Mouse (Mus musculus): ENCODE data around the gene Tob1. TPM values are rescaled to one million over a fixed set of nuclear protein-coding genes. Genes with fewer than 3 reads are reported as not detected.
A peak's percentile ranks its signal among the peaks of the same experiment; 100 is the strongest.

The Tob1 gene
- polyA plus RNA-seq, 1 experiment from 2014 or later, result 28.9 TPM

GRCm38 (mm10) chr11:94244385-94244784, 33.1 kb downstream of the Tob1 start:
- H3K4me2 ChIP-seq (ENCODE audit: low read depth, low read length), result no peak overlapping the region
- WGBS, result 63% methylated on average over 9 of the region's 9 CpGs
- no peak overlapping the region for H3K9ac ChIP-seq (ENCODE audit: low read length)
- no peaks in the 10 kb centered on the region; the same call in 1 of the 2 replicates for H3K27me3 ChIP-seq (ENCODE audit: control insufficient read depth, insufficient read depth, low read depth, low read length)
- H3K4me3 ChIP-seq (ENCODE audit: low read length), result no peak overlapping the region
- H3K4me1 ChIP-seq (replicated peaks; ENCODE audit: control insufficient read depth, insufficient read depth, low read length), result peaks cover 18% of the 10 kb centered on the region
- H3K36me3 ChIP-seq (ENCODE audit: control insufficient read depth, insufficient read depth, low read length), result no peaks in the 10 kb centered on the region
- ATAC-seq (ENCODE audit: low read depth), result no peak
- H3K27ac ChIP-seq (ENCODE audit: low read length), result no peak overlapping the region
- no peaks in the 10 kb centered on the region for H3K9me3 ChIP-seq (ENCODE audit: control insufficient read depth, low read length)

GRCm38 (mm10) chr11:94245955-94246788, 34.9 kb downstream of the Tob1 start, which contains the start of gene Wfikkn2:
TSS of gene Wfikkn2 (minus strand) at chr11:94246005.
- H3K27ac ChIP-seq (ENCODE audit: low read length), result 0 out of 2 replicates have a peak within 1 kb of the TSS, but pooled peaks have one; percentile 0
- peak; percentile 48 for ATAC-seq (ENCODE audit: low read depth)
- H3K4me2 ChIP-seq (ENCODE audit: low read depth, low read length), result no peak within 1 kb of the TSS
- no peak within 1 kb of the TSS for H3K4me3 ChIP-seq (ENCODE audit: low read length)
- H3K4me1 ChIP-seq (replicated peaks; ENCODE audit: control insufficient read depth, insufficient read depth, low read length), result peaks cover 16% of the 10 kb centered on the region
- H3K9me3 ChIP-seq (ENCODE audit: control insufficient read depth, low read length), result no peaks in the 10 kb centered on the region
- no peaks in the 10 kb centered on the region for H3K36me3 ChIP-seq (ENCODE audit: control insufficient read depth, insufficient read depth, low read length)
- 53% methylated on average over 17 of the region's 17 CpGs for WGBS
- H3K9ac ChIP-seq (ENCODE audit: low read length), result no peak within 1 kb of the TSS
- H3K27me3 ChIP-seq (ENCODE audit: control insufficient read depth, insufficient read depth, low read depth, low read length), result no peaks in the 10 kb centered on the region; the same call in 1 of the 2 replicates

- H3K27ac ChIP-seq (ENCODE audit: low read length), result 0 out of 2 replicates have a peak overlapping the region, but pooled peaks have one; percentile 0
- H3K4me1 ChIP-seq (replicated peaks; ENCODE audit: control insufficient read depth, insufficient read depth, low read length), result peaks cover 16% of the 10 kb centered on the region
- 45% methylated on average over 8 of the region's 8 CpGs for WGBS
These were observed 35.5 kb downstream of the Tob1 start for GRCm38 (mm10) chr11:94246789-94247061.

GRCm38 (mm10) chr11:94253156-94253555, 41.9 kb downstream of the Tob1 start:
- Histone ChIP-seq H3K4me1 (replicated peaks; ENCODE audit: control insufficient read depth, insufficient read depth, low read length) (no peaks in the 10 kb centered on the region; the same call in 1 of the 2 replicates), H3K9me3 (ENCODE audit: control insufficient read depth, low read length) (no peaks in the 10 kb centered on the region), H3K4me2 (ENCODE audit: low read depth, low read length) (no peak overlapping the region), H3K27ac (ENCODE audit: low read length) (no peak overlapping the region), H3K4me3 (ENCODE audit: low read length) (no peak overlapping the region), H3K36me3 (ENCODE audit: control insufficient read depth, insufficient read depth, low read length) (no peaks in the 10 kb centered on the region), H3K27me3 (ENCODE audit: control insufficient read depth, insufficient read depth, low read depth, low read length) (no peaks in the 10 kb centered on the region; the same call in 1 of the 2 replicates), H3K9ac (ENCODE audit: low read length) (no peak overlapping the region)
- no peak for ATAC-seq (ENCODE audit: low read depth)
- 75% methylated on average over 9 of the region's 9 CpGs for WGBS

More at GRCm38 (mm10) chr11:94246789-94247061, 35.5 kb downstream of the Tob1 start:
- Histone ChIP-seq H3K4me2 (ENCODE audit: low read depth, low read length) (no peak overlapping the region), H3K9me3 (ENCODE audit: control insufficient read depth, low read length) (no peaks in the 10 kb centered on the region), H3K36me3 (ENCODE audit: control insufficient read depth, insufficient read depth, low read length) (no peaks in the 10 kb centered on the region), H3K9ac (ENCODE audit: low read length) (no peak overlapping the region), H3K4me3 (ENCODE audit: low read length) (no peak overlapping the region), H3K27me3 (ENCODE audit: control insufficient read depth, insufficient read depth, low read depth, low read length) (no peaks in the 10 kb centered on the region)
- no peak for ATAC-seq (ENCODE audit: low read depth)

GRCm38 (mm10) chr11:94253691-94254090, 42.4 kb downstream of the Tob1 start:
- Histone ChIP-seq H3K9ac (ENCODE audit: low read length) (no peak overlapping the region), H3K36me3 (ENCODE audit: control insufficient read depth, insufficient read depth, low read length) (no peaks in the 10 kb centered on the region), H3K9me3 (ENCODE audit: control insufficient read depth, low read length) (no peaks in the 10 kb centered on the region), H3K27ac (ENCODE audit: low read length) (no peak overlapping the region), H3K4me2 (ENCODE audit: low read depth, low read length) (no peak overlapping the region), H3K4me1 (replicated peaks; ENCODE audit: control insufficient read depth, insufficient read depth, low read length) (no peaks in the 10 kb centered on the region; the same call in 1 of the 2 replicates), H3K27me3 (ENCODE audit: control insufficient read depth, insufficient read depth, low read depth, low read length) (no peaks in the 10 kb centered on the region; the same call in 1 of the 2 replicates), H3K4me3 (ENCODE audit: low read length) (no peak overlapping the region)
- WGBS, result 76% methylated on average over 10 of the region's 10 CpGs
- no peak for ATAC-seq (ENCODE audit: low read depth)

GRCm38 (mm10) chr11:94255733-94256132, 44.5 kb downstream of the Tob1 start:
- Histone ChIP-seq H3K27me3 (ENCODE audit: control insufficient read depth, insufficient read depth, low read depth, low read length) (no peaks in the 10 kb centered on the region; the same call in 1 of the 2 replicates), H3K4me2 (ENCODE audit: low read depth, low read length) (no peak overlapping the region), H3K27ac (ENCODE audit: low read length) (no peak overlapping the region), H3K4me3 (ENCODE audit: low read length) (no peak overlapping the region), H3K9ac (ENCODE audit: low read length) (no peak overlapping the region), H3K36me3 (ENCODE audit: control insufficient read depth, insufficient read depth, low read length) (no peaks in the 10 kb centered on the region), H3K4me1 (replicated peaks; ENCODE audit: control insufficient read depth, insufficient read depth, low read length) (no peaks in the 10 kb centered on the region; the same call in 1 of the 2 replicates), H3K9me3 (ENCODE audit: control insufficient read depth, low read length) (no peaks in the 10 kb centered on the region)
- no peak for ATAC-seq (ENCODE audit: low read depth)
- WGBS, result 69% methylated on average over 5 of the region's 5 CpGs

- Histone ChIP-seq H3K9me3 (ENCODE audit: control insufficient read depth, low read length) (no peaks in the 10 kb centered on the region), H3K4me3 (ENCODE audit: low read length) (no peak overlapping the region), H3K36me3 (ENCODE audit: control insufficient read depth, insufficient read depth, low read length) (no peaks in the 10 kb centered on the region), H3K4me1 (replicated peaks; ENCODE audit: control insufficient read depth, insufficient read depth, low read length) (no peaks in the 10 kb centered on the region; the same call in 1 of the 2 replicates), H3K27ac (ENCODE audit: low read length) (no peak overlapping the region), H3K27me3 (ENCODE audit: control insufficient read depth, insufficient read depth, low read depth, low read length) (no peaks in the 10 kb centered on the region; the same call in 1 of the 2 replicates), H3K4me2 (ENCODE audit: low read depth, low read length) (no peak overlapping the region), H3K9ac (ENCODE audit: low read length) (no peak overlapping the region)
- ATAC-seq (ENCODE audit: low read depth), result no peak
- WGBS, result 32% methylated on average over 14 of the region's 14 CpGs
These were observed 46.7 kb downstream of the Tob1 start for GRCm38 (mm10) chr11:94257987-94258386.

- Histone ChIP-seq H3K4me1 (replicated peaks; ENCODE audit: control insufficient read depth, insufficient read depth, low read length) (peaks cover 2% of the 10 kb centered on the region; the same call in 1 of the 2 replicates), H3K36me3 (ENCODE audit: control insufficient read depth, insufficient read depth, low read length) (no peaks in the 10 kb centered on the region), H3K27me3 (ENCODE audit: control insufficient read depth, insufficient read depth, low read depth, low read length) (no peaks in the 10 kb centered on the region; the same call in 1 of the 2 replicates), H3K9ac (ENCODE audit: low read length) (no peak overlapping the region), H3K4me3 (ENCODE audit: low read length) (no peak overlapping the region), H3K4me2 (ENCODE audit: low read depth, low read length) (no peak overlapping the region), H3K9me3 (ENCODE audit: control insufficient read depth, low read length) (no peaks in the 10 kb centered on the region), H3K27ac (ENCODE audit: low read length) (no peak overlapping the region)
- no peak for ATAC-seq (ENCODE audit: low read depth)
- WGBS, result 70% methylated on average over 4 of the region's 4 CpGs
These were observed 48.6 kb downstream of the Tob1 start for GRCm38 (mm10) chr11:94259814-94260213.

GRCm38 (mm10) chr11:94261585-94262370, 50.5 kb downstream of the Tob1 start:
- no peaks in the 10 kb centered on the region; the same call in 1 of the 2 replicates for H3K27me3 ChIP-seq (ENCODE audit: control insufficient read depth, insufficient read depth, low read depth, low read length)
- 49% methylated on average over 6 of the region's 6 CpGs for WGBS
- peaks cover 5% of the 10 kb centered on the region; the same call in 1 of the 2 replicates for H3K4me1 ChIP-seq (replicated peaks; ENCODE audit: control insufficient read depth, insufficient read depth, low read length)
- H3K27ac ChIP-seq (ENCODE audit: low read length), result no peak overlapping the region
- no peaks in the 10 kb centered on the region for H3K9me3 ChIP-seq (ENCODE audit: control insufficient read depth, low read length)
- H3K4me2 ChIP-seq (ENCODE audit: low read depth, low read length), result no peak overlapping the region
- no peak; the same call in 1 of the 2 replicates for ATAC-seq (ENCODE audit: low read depth)
- no peaks in the 10 kb centered on the region for H3K36me3 ChIP-seq (ENCODE audit: control insufficient read depth, insufficient read depth, low read length)
- no peak overlapping the region for H3K4me3 ChIP-seq (ENCODE audit: low read length)
- no peak overlapping the region for H3K9ac ChIP-seq (ENCODE audit: low read length)

Measured in lung, embryonic 16.5 days (tissue).